Mouse (Mus musculus): ENCODE measurements around the gene Rbm34. TPM values are rescaled to one million over a fixed set of nuclear protein-coding genes. Genes with fewer than 3 reads are reported as not detected.
A peak's percentile ranks its signal among the peaks of the same experiment; 100 is the strongest.

The Rbm34 gene
- total and polyA plus RNA-seq, 3 experiments = 24.8 to 42.7 (median 42.3) TPM

DNA sequence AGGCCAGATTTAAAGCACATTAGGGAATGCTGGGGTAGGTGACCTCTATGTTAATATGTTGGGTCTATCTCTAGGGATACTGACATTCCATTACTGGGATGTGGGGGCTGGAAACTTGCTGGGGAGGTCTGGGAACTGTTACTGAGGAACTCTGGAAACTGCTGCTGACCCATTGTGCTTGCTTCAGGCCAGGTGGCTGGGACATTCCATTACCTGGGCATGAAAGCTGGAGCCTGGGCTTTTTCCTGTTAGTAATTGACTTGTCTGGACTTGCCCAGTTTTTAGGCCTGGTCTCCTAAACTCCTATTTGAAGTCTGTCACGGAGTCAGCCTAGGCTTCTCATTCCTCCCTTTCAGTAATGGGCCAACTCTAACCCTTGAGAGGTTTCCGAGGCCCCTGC is 1.2 kb upstream of the Rbm34 start:
- no peak for TF ChIP-seq E2F4 (IDR thresholded peaks at IDR 0.05; ENCODE audit: insufficient replicate concordance, low read depth, low read length)
- TF ChIP-seq RAD21 (IDR thresholded peaks at IDR 0.05; ENCODE audit: low read depth, low read length) = no peak
- TF ChIP-seq NELFE (IDR thresholded peaks at IDR 0.05; ENCODE audit: low read depth, low read length) = no peak
- no peak for TF ChIP-seq USF1 (IDR thresholded peaks at IDR 0.05; ENCODE audit: low read depth, low read length)
- TF ChIP-seq ETS1 (conservative IDR thresholded peaks at IDR 0.05; ENCODE audit: low read depth, low read length) = no peak
- no peak for TF ChIP-seq ELF1 (IDR thresholded peaks at IDR 0.05; ENCODE audit: low read depth, low read length)
- no peak for TF ChIP-seq MEF2A (IDR thresholded peaks at IDR 0.05; ENCODE audit: borderline replicate concordance, low read depth, low read length)
- no peak for TF ChIP-seq POLR2AphosphoS2 (IDR thresholded peaks at IDR 0.05; ENCODE audit: low read depth, low read length)
- TF ChIP-seq SMC3 (IDR thresholded peaks at IDR 0.05; ENCODE audit: low read depth, low read length) = no peak
- TF ChIP-seq RCOR1 (conservative IDR thresholded peaks at IDR 0.05; ENCODE audit: low read depth, low read length) = no peak
- dilution Hi-C loops (cut with MboI; ENCODE audit: extremely low pct_ligation_motif_present, extremely low pct_unique_long_range_greater_than_20kb, low sequenced_read_pairs) = no loop called here
- H3K9ac ChIP-seq (ENCODE audit: insufficient read depth, low read depth) = no peak overlapping the region
- peaks cover 27 to 54% of the 10 kb centered on the region in 2 experiments for H3K4me1 ChIP-seq (ENCODE audit: control insufficient read depth in 1 of 2, insufficient read depth in 2 of 2)
- H3K27ac ChIP-seq (ENCODE audit: insufficient read depth, low read depth) = no peak overlapping the region
- in situ Hi-C loops (cut with MboI; ENCODE audit: low pct_ligation_motif_present, low pct_unique_long_range_greater_than_20kb, low sequenced_read_pairs) = no loop called here
- H3K27me3 ChIP-seq (replicated peaks) = no peaks in the 10 kb centered on the region
- DNase-seq (ENCODE audit: extremely low read depth) = no peak
- H3K9me3 ChIP-seq (replicated peaks; ENCODE audit: low read length) = no peaks in the 10 kb centered on the region
- H3K79me2 ChIP-seq (replicated peaks; ENCODE audit: control insufficient read depth, extremely low read depth, insufficient read depth, poor library complexity, severe bottlenecking) = peaks cover 26% of the 10 kb centered on the region
- H3K36me3 ChIP-seq (replicated peaks in 1 of 2; ENCODE audit: control insufficient read depth in 1 of 2, insufficient read depth in 1 of 2, low read length in 1 of 2) = peaks cover 19 to 25% of the 10 kb centered on the region in 2 experiments
- no peak overlapping the region for H3K4me2 ChIP-seq (ENCODE audit: insufficient read depth, low read depth, poor library complexity, severe bottlenecking)
- no peak overlapping the region for H3K4me3 ChIP-seq (replicated peaks in 1 of 3; ENCODE audit: low read depth in 2 of 3, low read length in 2 of 3, poor library complexity in 1 of 3)

GRCm38 (mm10) chr8:126971314-126971664 is 418 bp upstream of the Rbm34 start:
- Histone ChIP-seq H3K36me3 (replicated peaks in 1 of 2; ENCODE audit: control insufficient read depth in 1 of 2, insufficient read depth in 1 of 2, low read length in 1 of 2) (peaks cover 27 to 33% of the 10 kb centered on the region in 2 experiments), H3K4me2 (ENCODE audit: insufficient read depth, low read depth, poor library complexity, severe bottlenecking) (peak overlapping the region; percentile 41), H3K9ac (ENCODE audit: insufficient read depth, low read depth) (peak overlapping the region; percentile 44), H3K9me3 (replicated peaks; ENCODE audit: low read length) (no peaks in the 10 kb centered on the region), H3K4me3 (replicated peaks in 1 of 3; ENCODE audit: low read depth in 2 of 3, low read length in 2 of 3, poor library complexity in 1 of 3) (peak overlapping the region; percentile 45 to 98 (median 87)), H3K27ac (ENCODE audit: insufficient read depth, low read depth) (no peak overlapping the region), H3K79me2 (replicated peaks; ENCODE audit: control insufficient read depth, extremely low read depth, insufficient read depth, poor library complexity, severe bottlenecking) (peaks cover 26% of the 10 kb centered on the region), H3K27me3 (replicated peaks) (no peaks in the 10 kb centered on the region), H3K4me1 (ENCODE audit: control insufficient read depth in 1 of 2, insufficient read depth in 2 of 2) (peaks cover 27 to 60% of the 10 kb centered on the region in 2 experiments)
- TF ChIP-seq MAX (IDR thresholded peaks at IDR 0.05; ENCODE audit: low read length) (0 out of 2 replicates have a peak, but pooled peaks have one; percentile 12), MXI1 (IDR thresholded peaks at IDR 0.05; ENCODE audit: low read depth, low read length) (no peak), CTCF (conservative IDR thresholded peaks at IDR 0.05 in 1 of 2, IDR thresholded peaks at IDR 0.05 in 1 of 2; ENCODE audit: low read depth in 2 of 2, low read length in 2 of 2) (no peak)
- in situ Hi-C loops (cut with MboI; ENCODE audit: low pct_ligation_motif_present, low pct_unique_long_range_greater_than_20kb, low sequenced_read_pairs) = no loop called here
- dilution Hi-C loops (cut with MboI; ENCODE audit: extremely low pct_ligation_motif_present, extremely low pct_unique_long_range_greater_than_20kb, low sequenced_read_pairs) = no loop called here
- DNase-seq (ENCODE audit: extremely low read depth) = no peak

DNA sequence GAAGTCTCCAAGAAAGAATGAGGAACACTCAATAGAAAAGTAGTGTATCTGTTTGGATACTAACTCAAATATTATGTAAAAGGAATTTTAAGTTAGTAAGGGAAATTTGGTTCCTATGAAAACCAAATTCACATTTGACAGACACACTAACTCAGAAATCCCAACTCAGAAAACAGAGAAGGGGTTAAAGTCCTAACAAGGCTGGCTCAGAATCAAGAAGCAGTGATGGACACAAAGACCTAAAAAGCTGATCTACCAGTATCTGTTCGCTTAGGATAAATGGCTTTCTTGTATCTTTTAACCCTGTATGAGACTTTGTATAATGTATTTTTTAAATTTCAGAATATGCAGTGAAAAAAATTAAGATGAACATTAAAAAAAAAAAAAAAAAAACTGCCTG is 1.3 kb downstream of the Rbm34 start:
- Histone ChIP-seq H3K36me3 (replicated peaks in 1 of 2; ENCODE audit: control insufficient read depth in 1 of 2, insufficient read depth in 1 of 2, low read length in 1 of 2) (peaks cover 37 to 51% of the 10 kb centered on the region in 2 experiments), H3K9me3 (replicated peaks; ENCODE audit: low read length) (no peaks in the 10 kb centered on the region), H3K9ac (ENCODE audit: insufficient read depth, low read depth) (no peak overlapping the region), H3K27ac (ENCODE audit: insufficient read depth, low read depth) (no peak overlapping the region), H3K4me1 (ENCODE audit: control insufficient read depth in 1 of 2, insufficient read depth in 2 of 2) (peaks cover 26 to 54% of the 10 kb centered on the region in 2 experiments), H3K4me2 (ENCODE audit: insufficient read depth, low read depth, poor library complexity, severe bottlenecking) (no peak overlapping the region; the same call in 1 of the 2 replicates), H3K79me2 (replicated peaks; ENCODE audit: control insufficient read depth, extremely low read depth, insufficient read depth, poor library complexity, severe bottlenecking) (peaks cover 26% of the 10 kb centered on the region), H3K4me3 (replicated peaks in 1 of 3; ENCODE audit: low read depth in 2 of 3, low read length in 2 of 3, poor library complexity in 1 of 3) (peak overlapping the region in 1 of 3 experiments; percentile 98), H3K27me3 (replicated peaks) (no peaks in the 10 kb centered on the region)
- no peak for TF ChIP-seq MAX (IDR thresholded peaks at IDR 0.05; ENCODE audit: low read length)
- TF ChIP-seq ZMIZ1 (IDR thresholded peaks at IDR 0.05; ENCODE audit: low read depth, low read length) = no peak
- TF ChIP-seq MAZ (IDR thresholded peaks at IDR 0.05; ENCODE audit: low read depth, low read length) = no peak
- TF ChIP-seq NELFE (IDR thresholded peaks at IDR 0.05; ENCODE audit: low read depth, low read length) = no peak
- TF ChIP-seq USF1 (IDR thresholded peaks at IDR 0.05; ENCODE audit: low read depth, low read length) = no peak
- no peak for TF ChIP-seq BHLHE40 (IDR thresholded peaks at IDR 0.05; ENCODE audit: low read depth, low read length)
- no peak for TF ChIP-seq MXI1 (IDR thresholded peaks at IDR 0.05; ENCODE audit: low read depth, low read length)
- TF ChIP-seq GABPA (IDR thresholded peaks at IDR 0.05; ENCODE audit: insufficient replicate concordance, low read depth, low read length) = no peak
- no peak for TF ChIP-seq ELF1 (IDR thresholded peaks at IDR 0.05; ENCODE audit: low read depth, low read length)
- no peak for TF ChIP-seq PAX5 (IDR thresholded peaks at IDR 0.05; ENCODE audit: low read length)
- TF ChIP-seq MYC (IDR thresholded peaks at IDR 0.05; ENCODE audit: low read depth, low read length) = no peak
- dilution Hi-C loops (cut with MboI; ENCODE audit: extremely low pct_ligation_motif_present, extremely low pct_unique_long_range_greater_than_20kb, low sequenced_read_pairs) (no loop called here), in situ Hi-C loops (cut with MboI; ENCODE audit: low pct_ligation_motif_present, low pct_unique_long_range_greater_than_20kb, low sequenced_read_pairs) (no loop called here)
- no peak for DNase-seq (ENCODE audit: extremely low read depth)

Data from CH12.LX (cell line).